Mouse (Mus musculus): ENCODE data around the gene Ccni. TPM values are rescaled to one million over a fixed set of nuclear protein-coding genes. Genes with fewer than 3 reads are reported as not detected.

Ccni gene
- 310 TPM for polyA plus RNA-seq (2014; fragmentation: Illumina TruSeq; extraction: RNeasy Lipid Tissue Mini Kit (QIAGEN cat#74804); ENCODE audit: low read depth, low replicate concordance)

DNA sequence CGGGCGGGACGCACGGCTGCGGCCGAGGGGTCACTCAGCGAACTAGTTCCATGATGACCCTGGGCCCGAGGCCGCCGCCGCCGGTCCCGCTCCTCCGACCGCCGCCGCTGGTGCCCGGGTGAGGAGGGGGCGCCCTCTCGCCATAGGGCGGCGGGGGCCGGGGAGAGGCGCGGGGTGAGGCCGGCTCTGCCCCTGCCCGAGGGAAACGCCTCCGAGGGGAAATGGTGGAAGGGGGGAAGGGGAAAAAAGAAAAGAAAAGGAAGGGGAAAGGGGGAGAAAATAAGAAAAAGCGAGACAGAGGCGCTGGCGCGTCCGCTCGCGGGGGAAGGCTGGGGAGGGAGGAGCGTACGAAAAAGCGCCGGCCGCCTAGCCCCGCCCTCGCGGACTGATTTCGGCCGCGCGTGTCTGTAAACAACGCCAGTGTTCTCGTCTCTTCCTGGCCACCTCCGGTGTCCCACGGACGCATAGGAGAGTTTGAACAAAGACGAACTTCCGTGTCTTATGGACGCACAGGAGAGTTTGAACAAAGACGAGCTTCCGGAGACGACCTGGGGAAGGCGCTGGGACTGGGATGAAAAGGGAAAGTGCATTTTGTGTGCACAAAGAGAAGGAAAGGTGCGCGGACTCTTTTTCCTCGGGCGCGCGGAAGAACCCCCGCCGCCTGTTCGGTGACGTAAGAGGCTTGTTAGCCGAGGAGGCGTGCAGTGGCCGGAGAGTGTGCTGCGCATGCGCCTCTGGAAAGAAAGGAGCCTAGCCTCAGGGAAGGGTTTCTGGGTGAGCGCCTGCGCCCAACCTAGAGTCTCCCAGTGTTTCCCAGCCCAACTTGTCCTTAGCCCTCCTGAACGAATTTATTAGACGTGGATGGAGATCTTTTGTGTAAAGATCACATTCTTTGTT, at the start of gene Ccni, which contains the start of gene 2010109A12Rik:
Gene Ccni, minus strand, starts transcription at position 387 of the 897 bp plus-strand sequence.
Gene 2010109A12Rik, plus strand, starts transcription at position 410 of the 897 bp plus-strand sequence.

Other genes starting within 250 kb of the Ccni start
- 2.7 TPM for gene Sowahb, start 161.5 kb downstream of the Ccni start, polyA plus RNA-seq (2014; fragmentation: Illumina TruSeq; extraction: RNeasy Lipid Tissue Mini Kit (QIAGEN cat#74804); ENCODE audit: low read depth, low replicate concordance)
- 7.4 TPM for gene Sept11, start 113.1 kb downstream of the Ccni start, polyA plus RNA-seq (2014; fragmentation: Illumina TruSeq; extraction: RNeasy Lipid Tissue Mini Kit (QIAGEN cat#74804); ENCODE audit: low read depth, low replicate concordance)
- gene 2010109A12Rik, start within 50 bp of the Ccni start, polyA plus RNA-seq (2014; fragmentation: Illumina TruSeq; extraction: RNeasy Lipid Tissue Mini Kit (QIAGEN cat#74804); ENCODE audit: low read depth, low replicate concordance) = not detected
- 32.2 TPM for gene Ccng2, start 60.8 kb upstream of the Ccni start, polyA plus RNA-seq (2014; fragmentation: Illumina TruSeq; extraction: RNeasy Lipid Tissue Mini Kit (QIAGEN cat#74804); ENCODE audit: low read depth, low replicate concordance)